Mouse (Mus musculus) liver, embryonic 13.5 days (tissue): Measurements from ENCODE around the gene Pold3. TPM values are rescaled to one million over a fixed set of nuclear protein-coding genes. Genes with fewer than 3 reads are reported as not detected.

Source experiments
- ATAC-seq: fragments of 200-750 bp; cut with Nextera tagmentation; 2 replicates; pipeline ENCODE4 v1.8.0; 2017; ENCODE audit warnings: low read depth, mild to moderate bottlenecking, moderate number of reproducible peaks, moderate library complexity
- DNase-seq: peaks from one replicate; pipeline ENCODE4 v3.0.0; 2022
- H3K27ac ChIP-seq: fragments of 300-500 bp; sonication (generic); 2 replicates; pipeline ENCODE4 v1.5.1; 2015; ENCODE audit warnings: moderate library complexity, mild to moderate bottlenecking, inconsistent platforms
- H3K27me3 ChIP-seq: fragments of 300-500 bp; sonication (generic); 2 replicates; pipeline ENCODE4 v1.6.1; 2015; ENCODE audit warnings: mild to moderate bottlenecking, inconsistent platforms
- H3K36me3 ChIP-seq: fragments of 300-500 bp; sonication (generic); 2 replicates; pipeline ENCODE4 v1.6.1; 2015; ENCODE audit warnings: mild to moderate bottlenecking, inconsistent platforms
- H3K4me1 ChIP-seq: fragments of 300-500 bp; sonication (generic); replicated peaks from 2 replicates; pipeline ENCODE4 v1.6.1; 2015; ENCODE audit warnings: inconsistent platforms
- H3K4me2 ChIP-seq: fragments of 300-500 bp; sonication (generic); 2 replicates; pipeline ENCODE4 v1.6.1; 2015; ENCODE audit warnings: inconsistent platforms, mild to moderate bottlenecking, moderate library complexity
- H3K4me3 ChIP-seq: fragments of 300-500 bp; sonication (generic); replicated peaks from 2 replicates; pipeline ENCODE4 v1.5.1; 2015; ENCODE audit warnings: mild to moderate bottlenecking, inconsistent platforms
- H3K9ac ChIP-seq: fragments of 300-500 bp; sonication (generic); 2 replicates; pipeline ENCODE4 v1.6.1; 2015; ENCODE audit warnings: mild to moderate bottlenecking, inconsistent platforms
- H3K9me3 ChIP-seq: fragments of 300-500 bp; sonication (generic); replicated peaks from 2 replicates; pipeline ENCODE4 v1.6.1; 2016; ENCODE audit warnings: inconsistent platforms
- WGBS: fragments of 180-500 bp; shearing (Covaris S2); methylation state at CpG from one replicate; pipeline ENCODE4 v1.1.7; 2015; ENCODE audit not compliant: insufficient replicate concordance; 5-methylcytosine and 5-hydroxymethylcytosine counted together
- polyA plus RNA-seq: library from polyadenylated mRNA; unstranded; fragments of >200 nt; fragmentation: Nextera tagmentation; extraction: Ambion mirVana; gene quantifications from 2 replicates; pipeline ENCODE4 v1.2.1, GENCODE M21; 2015

The Pold3 gene
- polyA plus RNA-seq, 1 experiment from 2014 or later, result 54.4 TPM

GRCm38 (mm10) chr7:100111506-100111905, 9.9 kb downstream of the Pold3 start:
- H3K4me1 ChIP-seq, result no peaks in the 10 kb centered on the region
- 80% methylated on average over 10 of the region's 10 CpGs for WGBS
- H3K9me3 ChIP-seq, result no peaks in the 10 kb centered on the region
- ATAC-seq (no peak), DNase-seq (no peak)
- no peaks in the 10 kb centered on the region for H3K27me3 ChIP-seq
- no peak overlapping the region for H3K27ac ChIP-seq
- no peak overlapping the region for H3K4me2 ChIP-seq
- no peak overlapping the region for H3K4me3 ChIP-seq
- H3K9ac ChIP-seq, result no peak overlapping the region
- peaks cover 76% of the 10 kb centered on the region for H3K36me3 ChIP-seq

GRCm38 (mm10) chr7:100108341-100108740, 13.0 kb downstream of the Pold3 start:
- Histone ChIP-seq H3K9me3 (no peaks in the 10 kb centered on the region), H3K4me1 (no peaks in the 10 kb centered on the region), H3K4me2 (no peak overlapping the region), H3K27ac (no peak overlapping the region), H3K36me3 (peaks cover 80% of the 10 kb centered on the region), H3K27me3 (no peaks in the 10 kb centered on the region), H3K9ac (no peak overlapping the region), H3K4me3 (no peak overlapping the region)
- ATAC-seq, result no peak
- DNase-seq, result no peak
- 85% methylated on average over 3 of the region's 3 CpGs for WGBS

DNA sequence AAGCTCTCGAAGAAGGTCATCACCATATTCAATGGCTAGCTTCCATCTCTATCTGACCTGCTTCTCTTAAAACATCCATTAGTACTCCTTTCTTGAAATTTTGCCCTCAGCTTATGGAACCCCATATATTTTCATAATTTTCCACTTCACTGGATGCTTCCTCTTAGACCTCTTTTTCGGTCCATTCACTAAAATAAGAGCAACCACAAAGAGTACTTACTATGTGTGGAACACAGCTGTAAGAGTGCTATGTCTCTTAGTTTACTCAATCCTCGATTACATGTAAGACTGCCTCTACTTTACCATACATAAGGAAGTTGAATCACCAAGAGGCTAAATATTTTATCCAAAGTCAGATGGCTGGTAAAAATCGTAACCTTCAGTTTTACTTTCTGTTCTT, 16.7 kb downstream of the Pold3 start:
- Histone ChIP-seq H3K4me1 (peaks cover 3% of the 10 kb centered on the region; the same call in 1 of the 2 replicates), H3K4me2 (no peak overlapping the region), H3K9ac (no peak overlapping the region), H3K27ac (no peak overlapping the region), H3K4me3 (no peak overlapping the region), H3K27me3 (no peaks in the 10 kb centered on the region), H3K9me3 (no peaks in the 10 kb centered on the region), H3K36me3 (peaks cover 85% of the 10 kb centered on the region)
- no peak for ATAC-seq
- DNase-seq, result no peak
- WGBS, result 90% methylated on average over 4 of the region's 4 CpGs

DNA sequence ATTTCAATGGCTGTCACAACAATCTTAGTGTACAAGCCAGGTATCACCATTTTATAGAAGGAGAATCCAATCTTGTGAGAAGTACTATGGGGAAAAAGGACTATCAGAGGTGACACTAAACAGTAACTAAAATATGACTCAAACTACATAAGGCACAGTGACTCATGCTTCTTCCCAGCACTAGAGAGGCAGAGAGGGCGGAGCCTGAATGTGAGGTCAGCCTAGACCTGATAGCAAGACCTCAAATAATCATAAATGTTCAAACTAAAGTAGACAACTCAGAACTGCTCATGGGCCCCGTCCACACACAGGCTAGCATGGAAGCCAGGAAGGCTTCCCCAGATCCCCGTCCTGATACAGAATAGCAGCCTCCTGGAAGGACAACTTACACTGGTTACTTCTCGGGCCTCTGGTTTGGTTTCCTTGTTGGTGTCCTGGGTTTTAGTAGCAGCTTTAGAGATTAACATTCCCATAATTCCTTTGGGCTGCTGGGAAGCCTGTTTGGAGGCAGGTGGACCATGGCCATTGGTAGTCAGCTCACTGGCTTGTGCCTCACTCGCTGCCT, 21.3 kb downstream of the Pold3 start:
- Histone ChIP-seq H3K4me1 (peaks cover 3% of the 10 kb centered on the region; the same call in 1 of the 2 replicates), H3K9me3 (no peaks in the 10 kb centered on the region), H3K27ac (no peak overlapping the region), H3K4me3 (no peak overlapping the region), H3K27me3 (no peaks in the 10 kb centered on the region), H3K36me3 (peaks cover 92% of the 10 kb centered on the region), H3K9ac (no peak overlapping the region), H3K4me2 (no peak overlapping the region)
- ATAC-seq (peak; percentile 60; the same call in 1 of the 2 replicates), DNase-seq (peak; percentile 8)
- WGBS, result 64% methylated on average over 5 of the region's 5 CpGs

- no peaks in the 10 kb centered on the region for H3K27me3 ChIP-seq
- WGBS, result 90% methylated on average over 5 of the region's 5 CpGs
- no peak overlapping the region for H3K4me2 ChIP-seq
- no peak overlapping the region for H3K4me3 ChIP-seq
- H3K4me1 ChIP-seq, result 0 out of 2 replicates have a peak, but pooled peaks cover 7% of the 10 kb centered on the region
- H3K9ac ChIP-seq, result no peak overlapping the region
- H3K36me3 ChIP-seq, result peaks cover 96% of the 10 kb centered on the region
- ATAC-seq (no peak), DNase-seq (no peak)
- H3K9me3 ChIP-seq, result no peaks in the 10 kb centered on the region
- no peak overlapping the region for H3K27ac ChIP-seq
Observed at GRCm38 (mm10) chr7:100086891-100087290, 34.5 kb downstream of the Pold3 start.

DNA sequence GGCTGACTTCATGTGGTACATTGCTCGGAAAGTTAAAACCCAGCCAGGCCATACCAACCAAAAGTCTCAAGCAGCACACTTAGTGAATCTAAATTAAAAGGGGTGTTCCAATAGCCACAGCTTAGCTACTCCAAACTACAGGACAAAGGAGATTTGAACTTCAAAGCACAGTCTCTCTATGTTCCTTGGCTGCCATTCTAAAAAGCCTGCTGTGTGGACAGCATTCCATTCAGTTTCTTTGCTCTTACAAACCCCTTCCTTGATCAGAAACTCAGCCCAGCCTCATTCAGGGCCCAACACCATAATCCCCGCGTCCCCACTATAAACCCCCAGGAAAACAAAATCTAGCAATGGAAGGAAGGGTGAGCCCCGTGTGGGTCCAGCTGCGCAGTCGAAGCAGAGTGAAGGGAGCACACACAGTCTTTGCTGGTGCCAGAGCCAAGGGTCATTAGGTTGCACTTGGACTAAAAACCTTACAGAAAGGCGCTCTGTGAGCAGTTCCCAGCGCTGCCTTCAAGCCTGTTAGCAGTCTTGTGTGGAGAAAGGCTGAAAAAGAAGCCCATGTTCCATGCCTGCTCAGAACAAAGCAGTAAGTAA, 35.1 kb downstream of the Pold3 start:
- Histone ChIP-seq H3K36me3 (peaks cover 98% of the 10 kb centered on the region), H3K27me3 (no peaks in the 10 kb centered on the region), H3K4me1 (0 out of 2 replicates have a peak, but pooled peaks cover 6% of the 10 kb centered on the region), H3K9ac (no peak overlapping the region), H3K9me3 (no peaks in the 10 kb centered on the region), H3K4me2 (no peak overlapping the region), H3K4me3 (no peak overlapping the region), H3K27ac (no peak overlapping the region)
- no peak for DNase-seq
- WGBS, result 90% methylated on average over 8 of the region's 8 CpGs
- ATAC-seq, result no peak

DNA sequence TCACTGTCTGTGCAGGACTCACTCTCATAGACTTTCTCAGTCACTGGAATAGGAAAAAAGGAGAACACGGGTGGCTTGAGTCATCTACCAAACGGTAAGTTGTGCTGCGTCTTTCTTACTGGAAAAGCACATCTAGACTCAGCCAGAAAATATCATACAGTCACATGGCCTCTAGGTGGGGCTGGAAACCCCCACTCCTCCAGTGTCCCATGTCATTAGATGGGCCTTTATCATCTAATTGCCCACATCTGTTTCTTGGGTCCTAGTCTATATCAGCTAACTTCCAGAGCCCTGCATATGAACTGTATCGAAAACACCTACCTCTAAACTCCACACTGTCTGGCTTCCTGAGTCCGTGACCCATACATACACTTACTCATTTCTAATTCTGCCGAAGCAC, 37.6 kb downstream of the Pold3 start:
- Histone ChIP-seq H3K36me3 (peaks cover 87% of the 10 kb centered on the region), H3K9me3 (no peaks in the 10 kb centered on the region)
- 86% methylated on average over 6 of the region's 6 CpGs for WGBS

GRCm38 (mm10) chr7:100082836-100083235, 38.5 kb downstream of the Pold3 start:
- WGBS, result 85% methylated on average over 6 of the region's 6 CpGs
- Histone ChIP-seq H3K27me3 (no peaks in the 10 kb centered on the region), H3K36me3 (peaks cover 89% of the 10 kb centered on the region)

More for the DNA sequence above, 37.6 kb downstream of the Pold3 start:
- Histone ChIP-seq H3K9ac (no peak overlapping the region), H3K4me3 (no peak overlapping the region), H3K27ac (no peak overlapping the region), H3K4me1 (no peaks in the 10 kb centered on the region), H3K27me3 (no peaks in the 10 kb centered on the region), H3K4me2 (no peak overlapping the region)
- no peak for DNase-seq
- ATAC-seq, result no peak

GRCm38 (mm10) chr7:100080087-100080781, 41.1 kb downstream of the Pold3 start:
- Histone ChIP-seq H3K27ac (no peak overlapping the region), H3K4me1 (no peaks in the 10 kb centered on the region), H3K9me3 (no peaks in the 10 kb centered on the region), H3K36me3 (peaks cover 63% of the 10 kb centered on the region), H3K4me3 (no peak overlapping the region), H3K9ac (no peak overlapping the region), H3K27me3 (no peaks in the 10 kb centered on the region), H3K4me2 (no peak overlapping the region)
- ATAC-seq (no peak), DNase-seq (no peak)
- 73% methylated on average over 12 of the region's 12 CpGs for WGBS

More at GRCm38 (mm10) chr7:100082836-100083235, 38.5 kb downstream of the Pold3 start:
- no peak overlapping the region for H3K9ac ChIP-seq
- no peak for ATAC-seq
- H3K4me1 ChIP-seq, result no peaks in the 10 kb centered on the region
- H3K4me3 ChIP-seq, result no peak overlapping the region
- no peak overlapping the region for H3K4me2 ChIP-seq
- no peaks in the 10 kb centered on the region for H3K9me3 ChIP-seq
- DNase-seq, result no peak
- H3K27ac ChIP-seq, result no peak overlapping the region

GRCm38 (mm10) chr7:100077071-100077470, 44.3 kb downstream of the Pold3 start:
- no peak overlapping the region for H3K4me2 ChIP-seq
- no peaks in the 10 kb centered on the region for H3K4me1 ChIP-seq
- no peaks in the 10 kb centered on the region for H3K27me3 ChIP-seq
- H3K36me3 ChIP-seq, result peaks cover 31% of the 10 kb centered on the region
- no peaks in the 10 kb centered on the region for H3K9me3 ChIP-seq
- DNase-seq (no peak), ATAC-seq (no peak)
- H3K9ac ChIP-seq, result no peak overlapping the region
- H3K4me3 ChIP-seq, result no peak overlapping the region
- no peak overlapping the region for H3K27ac ChIP-seq
- WGBS, result 70% methylated on average over 4 of the region's 4 CpGs

- Histone ChIP-seq H3K4me2 (no peak overlapping the region), H3K9ac (no peak overlapping the region), H3K27ac (no peak overlapping the region), H3K4me1 (no peaks in the 10 kb centered on the region), H3K36me3 (peaks cover 23% of the 10 kb centered on the region), H3K27me3 (no peaks in the 10 kb centered on the region), H3K4me3 (no peak overlapping the region), H3K9me3 (no peaks in the 10 kb centered on the region)
- no peak for DNase-seq
- 72% methylated on average over 5 of the region's 5 CpGs for WGBS
- no peak for ATAC-seq
Observed at GRCm38 (mm10) chr7:100076296-100076695, 45.1 kb downstream of the Pold3 start.
